Comparison of ENCODE assay signal across 8 mouse cellular contexts in genomic region chr10:5804691-5805156, GRCm38 (mm10). TPM values are rescaled to one million over a fixed set of nuclear protein-coding genes. Genes with fewer than 3 reads are reported as not detected.
DNase-seq lines count a peak whose midpoint lies in the region; ATAC-seq and TF ChIP-seq lines count a peak whose summit lies in the region.

No protein-coding gene starts in this region.

- peaks cover 58% of the 10 kb centered on the region for H3K4me1 ChIP-seq in megakaryocyte, embryonic 14.5 days
- H3K4me1 ChIP-seq in heart, postnatal 0 days (ENCODE audit: control insufficient read depth, insufficient read depth) = peaks cover 19% of the 10 kb centered on the region
- peaks cover 30% of the 10 kb centered on the region for H3K4me1 ChIP-seq in liver, postnatal 0 days (ENCODE audit: insufficient read depth)
- 0 out of 2 replicates have a peak, but pooled peaks cover 4% of the 10 kb centered on the region for H3K4me1 ChIP-seq in stomach, postnatal 0 days (replicated peaks; ENCODE audit: control insufficient read depth, insufficient read depth)

- WGBS in heart, postnatal 0 days = under 1% methylated on average over 23 of the region's 24 CpGs
- 0% methylated on average over 24 of the region's 24 CpGs for WGBS in liver, postnatal 0 days (ENCODE audit: insufficient replicate concordance)
- WGBS in stomach, postnatal 0 days = 0% methylated on average over 24 of the region's 24 CpGs

- no peak for TF ChIP-seq CTCF in heart, postnatal 0 days (IDR thresholded peaks at IDR 0.05; ENCODE audit: low read depth)
- no peak for TF ChIP-seq CTCF in liver, postnatal 0 days (IDR thresholded peaks at IDR 0.05; ENCODE audit: low read depth)
- TF ChIP-seq CTCF in stomach, postnatal 0 days (IDR thresholded peaks at IDR 0.05; ENCODE audit: low read depth) = no peak

- no peak for TF ChIP-seq EP300 in heart, postnatal 0 days (IDR thresholded peaks at IDR 0.05; ENCODE audit: low read depth)
- no peak; the same call in 1 of the 2 replicates for TF ChIP-seq EP300 in liver, postnatal 0 days (IDR thresholded peaks at IDR 0.05; ENCODE audit: low read depth)
- no peak for TF ChIP-seq EP300 in stomach, postnatal 0 days (optimal IDR thresholded peaks at IDR 0.05)

- H3K9me3 ChIP-seq in megakaryocyte, embryonic 14.5 days = no peaks in the 10 kb centered on the region
- no peaks in the 10 kb centered on the region for H3K9me3 ChIP-seq in heart, postnatal 0 days (replicated peaks; ENCODE audit: control insufficient read depth, low read length)
- H3K9me3 ChIP-seq in liver, postnatal 0 days (ENCODE audit: low read length) = no peaks in the 10 kb centered on the region
- no peaks in the 10 kb centered on the region for H3K9me3 ChIP-seq in stomach, postnatal 0 days (ENCODE audit: control insufficient read depth, low read length)

- H3K27me3 ChIP-seq in megakaryocyte, embryonic 14.5 days (replicated peaks) = no peaks in the 10 kb centered on the region
- no peaks in the 10 kb centered on the region for H3K27me3 ChIP-seq in heart, postnatal 0 days (ENCODE audit: control insufficient read depth, insufficient read depth, low read length)
- no peaks in the 10 kb centered on the region for H3K27me3 ChIP-seq in liver, postnatal 0 days (ENCODE audit: insufficient read depth, low read length)
- H3K27me3 ChIP-seq in stomach, postnatal 0 days (ENCODE audit: control insufficient read depth, insufficient read depth, low read length) = no peaks in the 10 kb centered on the region

- H3K4me3 ChIP-seq in megakaryocyte, embryonic 14.5 days (replicated peaks) = peak overlapping the region; percentile 97
- peak overlapping the region; percentile 77 for H3K4me3 ChIP-seq in heart, postnatal 0 days (ENCODE audit: low read depth, low read length)
- peak overlapping the region; percentile 91 for H3K4me3 ChIP-seq in liver, postnatal 0 days (ENCODE audit: low read depth, low read length)
- H3K4me3 ChIP-seq in stomach, postnatal 0 days (ENCODE audit: low read depth, low read length) = peak overlapping the region; percentile 73

- peak; percentile 19 to 22 for DNase-seq in cerebellum, adult 18-20 months
- no peak for DNase-seq in heart, postnatal 0 days (ENCODE audit: low spot score)
- DNase-seq in liver, postnatal 0 days = peak; percentile 68
- DNase-seq in stomach, postnatal 0 days (ENCODE audit: low spot score) = no peak
- no peak for DNase-seq in layer of hippocampus, adult 9-11 months

- peak overlapping the region; percentile 99 for H3K4me2 ChIP-seq in heart, postnatal 0 days (ENCODE audit: low read depth, low read length)
- peak overlapping the region; percentile 97 for H3K4me2 ChIP-seq in liver, postnatal 0 days (ENCODE audit: low read depth, low read length)
- H3K4me2 ChIP-seq in stomach, postnatal 0 days (replicated peaks; ENCODE audit: low read depth) = peak overlapping the region; percentile 97

- H3K9ac ChIP-seq in heart, postnatal 0 days (replicated peaks; ENCODE audit: low read depth, low read length) = peak overlapping the region; percentile 57
- H3K9ac ChIP-seq in liver, postnatal 0 days (replicated peaks) = peak overlapping the region; percentile 88
- H3K9ac ChIP-seq in stomach, postnatal 0 days (ENCODE audit: low read length) = peak overlapping the region; percentile 63

- peaks cover 31% of the 10 kb centered on the region for H3K36me3 ChIP-seq in megakaryocyte, embryonic 14.5 days (replicated peaks; ENCODE audit: low read length)
- peaks cover 25% of the 10 kb centered on the region for H3K36me3 ChIP-seq in heart, postnatal 0 days (replicated peaks; ENCODE audit: control insufficient read depth, insufficient read depth, low read length)
- H3K36me3 ChIP-seq in liver, postnatal 0 days (replicated peaks; ENCODE audit: insufficient read depth, low read length) = peaks cover 33% of the 10 kb centered on the region
- H3K36me3 ChIP-seq in stomach, postnatal 0 days (ENCODE audit: control insufficient read depth, insufficient read depth, low read length) = peaks cover 4% of the 10 kb centered on the region; the same call in 1 of the 2 replicates

- H3K27ac ChIP-seq in heart, postnatal 0 days (ENCODE audit: low read depth) = peak overlapping the region; percentile 63
- peak overlapping the region; percentile 88 for H3K27ac ChIP-seq in liver, postnatal 0 days (ENCODE audit: low read depth)
- peak overlapping the region; percentile 35; the same call in 1 of the 2 replicates for H3K27ac ChIP-seq in stomach, postnatal 0 days (replicated peaks)

- ATAC-seq in cerebellum, adult (ENCODE audit: insufficient number of reproducible peaks, low FRiP score, low TSS enrichment) = no peak; the same call in 1 of the 2 replicates
- ATAC-seq in megakaryocyte, adult 5-6 weeks (ENCODE audit: poor library complexity, severe bottlenecking) = no peak
- no peak for ATAC-seq in heart, postnatal 0 days (ENCODE audit: insufficient read depth, low read depth)
- no peak for ATAC-seq in liver, postnatal 0 days
- ATAC-seq in stomach, postnatal 0 days (ENCODE audit: low FRiP score, low TSS enrichment) = peak; percentile 3; the same call in 1 of the 2 replicates

RNA-seq across cellular contexts. Expression of gene Fbxo5, which starts 0.7 kb away (rescaled TPM):
- 1.5 TPM in 1 of 2 replicates, not detected in the other for polyA plus RNA-seq in megakaryocyte, embryonic 14.5 days (2012; ENCODE audit: insufficient read depth, low replicate concordance)
- total RNA-seq in megakaryocyte, adult 5-6 weeks (2015) = 64.0 and 74.3 TPM in 2 replicates
- total RNA-seq in megakaryocyte, adult 5-6 weeks (2017) = 51.9 and 58.9 TPM in 2 replicates
- 11.0 and 11.2 TPM in 2 replicates for total RNA-seq in heart, postnatal 0 days (2014; rRNA removed; ENCODE audit: low replicate concordance)
- polyA plus RNA-seq in heart, postnatal 0 days (2015; fragmentation: Nextera tagmentation; extraction: Ambion mirVana) = 11.4 and 12.7 TPM in 2 replicates
- 41.1 and 42.8 TPM in 2 replicates for polyA plus RNA-seq in liver, postnatal 0 days (2015; fragmentation: Nextera tagmentation; extraction: Ambion mirVana)
- polyA plus RNA-seq in stomach, postnatal 0 days (2015; fragmentation: Nextera tagmentation; extraction: Ambion mirVana) = 12.7 and 15.8 TPM in 2 replicates

RNA-seq across cellular contexts. Expression of gene Mtrf1l, which starts 19.0 kb away (rescaled TPM):
- 1.1 and 2.4 TPM in 2 replicates for polyA plus RNA-seq in megakaryocyte, embryonic 14.5 days (2012; ENCODE audit: insufficient read depth, low replicate concordance)
- total RNA-seq in megakaryocyte, adult 5-6 weeks (2015) = 17.5 and 17.7 TPM in 2 replicates
- total RNA-seq in megakaryocyte, adult 5-6 weeks (2017) = 25.7 and 38.1 TPM in 2 replicates
- 12.9 and 15.6 TPM in 2 replicates for total RNA-seq in heart, postnatal 0 days (2014; rRNA removed; ENCODE audit: low replicate concordance)
- 9.5 and 11.4 TPM in 2 replicates for polyA plus RNA-seq in heart, postnatal 0 days (2015; fragmentation: Nextera tagmentation; extraction: Ambion mirVana)
- 6.3 and 6.7 TPM in 2 replicates for polyA plus RNA-seq in liver, postnatal 0 days (2015; fragmentation: Nextera tagmentation; extraction: Ambion mirVana)
- 8.4 and 10.0 TPM in 2 replicates for polyA plus RNA-seq in stomach, postnatal 0 days (2015; fragmentation: Nextera tagmentation; extraction: Ambion mirVana)

Comparison
In these comparisons a context has a peak if more than half of its experiments do, and no peak if none do; other contexts are left out.
1. DNase-seq: peak in cerebellum, adult 18-20 months (2 of 2) and liver, postnatal 0 days (single experiment); none in heart, postnatal 0 days (single experiment), stomach, postnatal 0 days (single experiment) and layer of hippocampus, adult 9-11 months (single experiment).
2. H3K27ac ChIP-seq: peak in every context shown above with its lines; median percentile 88 in liver, postnatal 0 days; 63 in heart, postnatal 0 days; 35 in stomach, postnatal 0 days.
3. Peak in every context shown above with its lines, with median percentiles within 50 percentile points of each other: H3K4me3 ChIP-seq, H3K4me2 ChIP-seq and H3K9ac ChIP-seq.